Mouse (Mus musculus): ENCODE results near the gene Ankrd33b. TPM values are rescaled to one million over a fixed set of nuclear protein-coding genes. Genes with fewer than 3 reads are reported as not detected.

Ankrd33b gene
- total and polyA plus RNA-seq, 3 experiments: 50.0 to 69.6 (median 60.3) TPM

GRCm38 (mm10) chr15:31343602-31344001 is 23.9 kb downstream of the Ankrd33b start:
- in situ Hi-C loops (cut with MboI; ENCODE audit: low pct_ligation_motif_present, low pct_unique_long_range_greater_than_20kb, low sequenced_read_pairs) (no loop called here), dilution Hi-C loops (cut with MboI; ENCODE audit: extremely low pct_ligation_motif_present, extremely low pct_unique_long_range_greater_than_20kb, low sequenced_read_pairs) (no loop called here)
- Histone ChIP-seq H3K4me2 (ENCODE audit: insufficient read depth, low read depth, poor library complexity, severe bottlenecking) (peak overlapping the region; percentile 2; the same call in 1 of the 2 replicates), H3K4me3 (replicated peaks in 1 of 3; ENCODE audit: low read depth in 2 of 3, low read length in 2 of 3, poor library complexity in 1 of 3) (no peak overlapping the region), H3K79me2 (replicated peaks; ENCODE audit: control insufficient read depth, extremely low read depth, insufficient read depth, poor library complexity, severe bottlenecking) (peaks cover 86% of the 10 kb centered on the region), H3K9ac (ENCODE audit: insufficient read depth, low read depth) (no peak overlapping the region), H3K36me3 (replicated peaks in 1 of 2; ENCODE audit: control insufficient read depth in 1 of 2, insufficient read depth in 1 of 2, low read length in 1 of 2) (peaks cover 20 to 61% of the 10 kb centered on the region in 2 experiments), H3K9me3 (replicated peaks; ENCODE audit: low read length) (no peaks in the 10 kb centered on the region), H3K27ac (ENCODE audit: insufficient read depth, low read depth) (peak overlapping the region; percentile 37; the same call in 1 of the 2 replicates), H3K27me3 (replicated peaks) (no peaks in the 10 kb centered on the region), H3K4me1 (ENCODE audit: control insufficient read depth in 1 of 2, insufficient read depth in 2 of 2) (peaks cover 35 to 94% of the 10 kb centered on the region in 2 experiments)
- DNase-seq (ENCODE audit: extremely low read depth): no peak
- no peak for TF ChIP-seq USF2 (conservative IDR thresholded peaks at IDR 0.05; ENCODE audit: low read depth, low read length)
- no peak for TF ChIP-seq USF1 (IDR thresholded peaks at IDR 0.05; ENCODE audit: low read depth, low read length)
- no peak for TF ChIP-seq POLR2A (IDR thresholded peaks at IDR 0.05; ENCODE audit: low read depth, low read length)
- TF ChIP-seq TBP (conservative IDR thresholded peaks at IDR 0.05; ENCODE audit: low read depth, low read length): no peak
- TF ChIP-seq BHLHE40 (IDR thresholded peaks at IDR 0.05; ENCODE audit: low read depth, low read length): peak; percentile 49
- no peak for TF ChIP-seq ZC3H11A (IDR thresholded peaks at IDR 0.05; ENCODE audit: low read depth, low read length)
- no peak for TF ChIP-seq MAZ (IDR thresholded peaks at IDR 0.05; ENCODE audit: low read depth, low read length)
- peak; percentile 80; the same call in 1 of the 2 replicates for TF ChIP-seq MAFK (IDR thresholded peaks at IDR 0.05; ENCODE audit: insufficient replicate concordance, low read length)
- TF ChIP-seq SMC3 (IDR thresholded peaks at IDR 0.05; ENCODE audit: low read depth, low read length): no peak
- TF ChIP-seq IRF4 (IDR thresholded peaks at IDR 0.05; ENCODE audit: low read depth, low read length): no peak
- no peak for TF ChIP-seq RAD21 (IDR thresholded peaks at IDR 0.05; ENCODE audit: low read depth, low read length)
- TF ChIP-seq MEF2A (IDR thresholded peaks at IDR 0.05; ENCODE audit: borderline replicate concordance, low read depth, low read length): no peak
- no peak for TF ChIP-seq RCOR1 (conservative IDR thresholded peaks at IDR 0.05; ENCODE audit: low read depth, low read length)
- TF ChIP-seq MXI1 (IDR thresholded peaks at IDR 0.05; ENCODE audit: low read depth, low read length): no peak
- TF ChIP-seq ZKSCAN1 (IDR thresholded peaks at IDR 0.05; ENCODE audit: borderline replicate concordance, low read depth, low read length): no peak
- no peak for TF ChIP-seq GABPA (IDR thresholded peaks at IDR 0.05; ENCODE audit: insufficient replicate concordance, low read depth, low read length)
- no peak for TF ChIP-seq CTCF (conservative IDR thresholded peaks at IDR 0.05 in 1 of 2, IDR thresholded peaks at IDR 0.05 in 1 of 2; ENCODE audit: low read depth in 2 of 2, low read length in 2 of 2)
- TF ChIP-seq JUND (conservative IDR thresholded peaks at IDR 0.05; ENCODE audit: low read depth, low read length): no peak
- no peak for TF ChIP-seq ELF1 (IDR thresholded peaks at IDR 0.05; ENCODE audit: low read depth, low read length)
- no peak for TF ChIP-seq CHD2 (IDR thresholded peaks at IDR 0.05; ENCODE audit: low read length)
- no peak for TF ChIP-seq EP300 (IDR thresholded peaks at IDR 0.05; ENCODE audit: low read length)
- TF ChIP-seq PAX5 (IDR thresholded peaks at IDR 0.05; ENCODE audit: low read length): no peak
- TF ChIP-seq JUN (IDR thresholded peaks at IDR 0.05; ENCODE audit: insufficient read depth, low read depth, low read length): no peak
- TF ChIP-seq ETS1 (conservative IDR thresholded peaks at IDR 0.05; ENCODE audit: low read depth, low read length): peak; percentile 39; the same call in 1 of the 2 replicates
- no peak for TF ChIP-seq E2F4 (IDR thresholded peaks at IDR 0.05; ENCODE audit: insufficient replicate concordance, low read depth, low read length)
